Mouse (Mus musculus) thymus, postnatal 10 days (tissue): ENCODE results near the gene Slc12a7.
"Not testable (repeated sequence)": the region's sequence is repeated elsewhere in the genome, so short reads cannot be mapped to it uniquely, and the experiment has no call there.

Experiments used
- DNase-seq, 2 experiments: peaks; one replicate each; pipeline ENCODE4 v3.0.0; 2021; ENCODE audit warnings: low spot score in 2 of 2

The Slc12a7 gene

DNA sequence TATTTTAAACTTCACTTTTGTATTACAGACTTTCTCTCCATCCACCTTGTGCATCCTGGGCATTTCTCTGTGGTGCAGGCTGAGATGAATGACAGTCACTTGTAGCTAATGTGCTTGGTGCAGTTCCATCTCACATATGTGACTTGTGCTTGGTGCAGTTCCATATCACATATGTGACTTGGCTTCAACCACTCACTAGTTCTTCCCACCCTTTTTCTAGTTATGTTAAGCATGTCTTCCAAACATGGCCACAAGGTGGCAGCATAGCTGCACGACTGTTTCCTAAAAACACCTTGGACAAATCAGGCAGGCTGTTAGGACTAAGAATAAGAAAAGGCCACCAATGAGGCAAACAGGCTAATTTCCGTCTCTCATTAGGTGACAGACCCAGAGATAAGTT lies 14.7 kb upstream of the Slc12a7 start:
- DNase-seq: peak; percentile 73 to 88

DNA sequence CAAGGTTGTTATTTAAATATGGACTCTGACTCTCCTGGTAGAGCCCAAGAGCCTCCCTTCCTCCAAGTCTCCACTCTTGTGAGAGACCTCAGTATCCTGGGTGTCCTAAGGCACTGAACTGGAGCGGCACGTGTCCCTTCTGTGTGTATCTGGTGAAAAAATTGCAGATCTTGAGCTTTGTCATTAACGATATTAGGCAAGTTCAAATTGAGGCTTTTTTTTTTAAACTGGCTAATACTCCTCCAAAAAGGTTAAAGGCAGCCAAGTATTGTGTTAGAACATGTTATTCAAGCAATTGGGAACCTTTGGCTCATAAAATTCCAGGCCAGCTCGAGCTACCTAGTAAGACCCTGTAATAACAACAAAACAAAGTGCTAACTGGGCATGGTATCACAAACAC lies 12.7 kb upstream of the Slc12a7 start:
- DNase-seq: no peak

- DNase-seq: peak; percentile 40 to 66
Measured at GRCm38 (mm10) chr13:73723081-73723668, 9.7 kb upstream of the Slc12a7 start.

- DNase-seq: peak in 1 of 2 experiments; percentile 52
Measured at GRCm38 (mm10) chr13:73725315-73725714, 7.6 kb upstream of the Slc12a7 start.

DNA sequence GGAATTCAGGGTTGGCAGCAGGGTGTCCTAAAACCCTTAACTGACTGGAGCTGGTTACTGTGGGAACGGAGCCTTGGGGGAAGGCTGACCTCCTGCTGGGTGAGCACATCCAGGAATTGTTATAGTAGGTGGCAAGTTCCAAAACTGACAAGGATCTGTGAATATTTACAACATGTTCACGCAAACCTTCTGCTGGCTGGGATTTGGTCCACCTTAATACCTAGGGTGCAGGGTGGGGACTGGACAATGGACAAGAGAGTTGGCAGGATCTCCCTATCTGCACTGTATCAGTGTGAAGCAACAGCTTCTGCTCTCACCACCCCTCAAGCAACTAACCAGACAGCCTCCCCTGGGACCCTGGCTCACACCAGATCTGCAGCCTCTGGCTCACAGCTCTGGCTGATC lies 5.3 kb upstream of the Slc12a7 start:
- DNase-seq: no peak

DNA sequence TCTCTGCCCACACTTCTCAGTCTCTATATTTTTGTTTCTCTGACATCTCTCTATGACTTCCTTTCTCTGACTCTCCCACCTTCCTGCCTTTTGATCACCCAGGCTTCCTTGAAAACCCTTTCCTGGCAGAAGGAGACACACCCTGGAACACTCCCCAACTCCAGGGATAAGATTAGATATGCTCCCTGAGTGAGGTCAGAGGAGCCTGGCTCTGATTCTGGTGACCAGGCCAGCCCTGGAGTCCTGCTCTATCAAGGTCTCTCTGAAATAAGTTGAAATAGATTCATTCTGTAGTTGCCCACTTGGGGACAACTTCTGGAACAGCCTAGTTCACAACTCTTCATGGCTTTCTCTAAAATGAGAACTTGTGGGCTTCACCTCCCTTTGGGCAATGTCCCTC lies 4.3 kb upstream of the Slc12a7 start:
- DNase-seq: no peak

DNA sequence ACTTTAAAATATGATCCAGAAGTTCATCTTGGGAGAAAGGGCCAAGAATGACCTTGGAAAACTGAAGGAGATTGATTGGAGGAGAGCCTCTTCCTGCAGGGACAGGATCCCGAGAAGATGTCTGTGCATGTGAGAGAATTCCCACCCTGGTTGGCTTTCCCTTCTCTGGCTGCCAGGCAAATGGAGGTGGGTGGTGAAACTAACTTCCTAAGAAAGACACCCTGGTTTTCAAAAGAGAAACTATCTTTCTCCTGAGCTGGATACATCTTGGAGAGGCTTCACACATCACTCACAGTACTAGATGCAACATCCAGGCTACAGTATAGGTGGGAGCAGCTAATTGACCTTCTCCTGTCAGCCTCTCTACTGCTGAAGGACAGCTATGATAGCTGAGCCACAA lies 2.0 kb upstream of the Slc12a7 start:
- no peak for DNase-seq

- DNase-seq: no peak
Measured at GRCm38 (mm10) chr13:73732235-73732634, 659 bp upstream of the Slc12a7 start.

GRCm38 (mm10) chr13:73734379-73734778 lies 1.5 kb downstream of the Slc12a7 start:
- no peak for DNase-seq

DNA sequence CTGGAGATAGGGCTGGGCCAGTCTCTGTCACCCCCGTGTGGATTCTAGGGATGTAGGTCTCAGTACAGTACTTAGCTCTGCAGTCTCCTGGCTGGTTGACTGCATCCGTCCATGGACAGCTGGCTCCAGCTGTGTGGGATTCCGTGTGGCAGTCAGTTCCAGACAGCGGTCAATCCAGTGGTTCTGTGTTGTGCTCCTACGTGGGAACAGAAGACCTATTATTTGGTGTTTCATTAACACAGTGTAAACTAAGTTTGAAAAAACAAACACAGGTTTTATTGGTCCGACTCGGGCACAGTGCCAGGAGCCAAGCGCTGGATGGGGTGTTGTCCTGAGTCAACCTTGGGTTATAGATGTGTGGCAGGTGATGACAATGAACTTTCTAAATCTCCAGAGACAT lies 2.4 kb downstream of the Slc12a7 start:
- DNase-seq: no peak

- DNase-seq: no peak
Measured at GRCm38 (mm10) chr13:73735928-73736327, 3.0 kb downstream of the Slc12a7 start.

GRCm38 (mm10) chr13:73736943-73737342 lies 4.0 kb downstream of the Slc12a7 start:
- peak; percentile 50 to 58 for DNase-seq

- DNase-seq: not testable (repeated sequence)
Measured at GRCm38 (mm10) chr13:73740399-73740944, 7.6 kb downstream of the Slc12a7 start.

DNA sequence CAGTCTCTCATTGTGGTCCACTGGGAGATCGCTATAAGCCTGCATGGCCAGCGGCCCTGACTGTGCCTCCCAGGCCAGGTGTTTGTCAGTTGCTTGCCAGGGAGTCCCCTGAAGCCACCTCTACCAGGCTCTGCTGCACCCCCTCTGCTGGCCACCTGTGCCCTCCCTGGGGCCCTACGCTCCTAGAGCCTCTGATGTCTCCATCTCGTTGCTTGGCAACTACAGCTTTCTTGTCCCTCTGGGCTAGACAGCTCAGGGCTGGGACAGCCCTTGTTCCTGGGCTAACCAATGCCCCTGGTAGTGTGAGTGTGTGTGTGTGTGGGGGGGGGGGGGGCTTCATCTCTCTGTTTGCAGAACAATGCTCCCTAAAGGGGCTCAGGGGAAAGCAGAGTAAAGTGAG lies 10.1 kb downstream of the Slc12a7 start:
- DNase-seq: peak; percentile 67 to 68

GRCm38 (mm10) chr13:73743662-73744061 lies 10.8 kb downstream of the Slc12a7 start:
- DNase-seq: no peak

GRCm38 (mm10) chr13:73748663-73749440 lies 16.0 kb downstream of the Slc12a7 start:
- peak; percentile 49 to 66 for DNase-seq

- no peak for DNase-seq
Measured at GRCm38 (mm10) chr13:73750435-73750834, 17.5 kb downstream of the Slc12a7 start.

GRCm38 (mm10) chr13:73751284-73751683 lies 18.4 kb downstream of the Slc12a7 start:
- DNase-seq: no peak

- DNase-seq: no peak
Measured at GRCm38 (mm10) chr13:73755809-73756208, 22.9 kb downstream of the Slc12a7 start.

- no peak for DNase-seq
Measured at GRCm38 (mm10) chr13:73756916-73757315, 24.0 kb downstream of the Slc12a7 start.

DNA sequence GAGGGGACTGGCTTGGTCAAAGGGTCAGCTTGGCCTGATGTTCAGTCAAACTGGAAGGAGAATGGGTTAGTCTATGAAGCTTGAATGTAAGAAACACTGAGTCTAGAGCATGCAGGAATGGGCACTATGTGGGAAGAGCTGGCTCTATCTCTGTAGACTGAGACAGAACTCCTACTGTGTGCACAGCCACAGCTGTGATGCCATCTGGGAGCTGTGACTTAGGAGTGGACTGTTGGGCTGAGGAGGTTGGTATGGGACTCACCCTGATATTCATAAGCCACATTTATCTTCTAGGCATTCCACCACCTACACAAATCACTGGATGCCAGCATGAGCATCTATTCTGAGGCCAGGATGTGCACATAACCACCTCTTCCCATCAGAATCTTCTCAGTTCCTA lies 24.5 kb downstream of the Slc12a7 start:
- DNase-seq: no peak

DNA sequence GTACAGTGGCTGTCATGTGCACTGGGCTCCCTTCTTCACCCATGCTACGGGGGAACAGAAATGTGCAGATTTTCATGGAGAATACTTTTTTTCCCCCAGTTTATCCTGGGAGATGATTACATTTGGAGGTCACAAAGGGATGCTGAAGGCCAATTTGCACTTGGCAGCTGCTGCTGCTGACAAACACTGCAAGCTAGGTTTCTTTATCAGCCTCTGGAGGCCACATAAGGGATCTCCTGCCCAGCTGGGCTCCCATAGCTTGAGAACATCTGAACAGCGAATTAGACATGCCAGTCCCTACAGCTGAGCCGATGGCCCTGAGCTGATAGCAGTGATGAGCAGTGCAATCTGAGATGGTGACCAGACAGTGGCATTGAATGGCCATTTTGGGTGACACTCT lies 26.7 kb downstream of the Slc12a7 start:
- DNase-seq: no peak

DNA sequence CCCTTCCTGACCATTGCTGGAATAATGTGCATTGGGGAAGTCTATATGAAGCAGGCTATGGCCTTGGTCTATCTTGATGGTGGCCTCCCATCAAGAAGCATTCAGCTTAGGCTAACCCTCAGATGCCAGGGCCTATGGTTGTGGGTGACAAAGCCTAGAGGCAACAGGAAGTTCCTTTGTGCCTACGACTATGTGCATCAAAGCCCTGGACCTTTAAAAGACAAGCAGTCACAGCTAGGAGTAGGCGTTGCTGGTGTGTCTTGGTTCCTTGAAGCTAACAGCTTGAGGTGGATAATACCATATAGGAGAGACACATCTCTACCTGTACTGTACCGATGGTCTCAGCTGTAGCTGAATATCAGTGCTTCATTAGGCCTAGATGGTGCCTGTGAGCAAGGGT lies 27.2 kb downstream of the Slc12a7 start:
- DNase-seq: no peak
